2 mouse cellular contexts compared by ENCODE assay signal in the genomic region with DNA sequence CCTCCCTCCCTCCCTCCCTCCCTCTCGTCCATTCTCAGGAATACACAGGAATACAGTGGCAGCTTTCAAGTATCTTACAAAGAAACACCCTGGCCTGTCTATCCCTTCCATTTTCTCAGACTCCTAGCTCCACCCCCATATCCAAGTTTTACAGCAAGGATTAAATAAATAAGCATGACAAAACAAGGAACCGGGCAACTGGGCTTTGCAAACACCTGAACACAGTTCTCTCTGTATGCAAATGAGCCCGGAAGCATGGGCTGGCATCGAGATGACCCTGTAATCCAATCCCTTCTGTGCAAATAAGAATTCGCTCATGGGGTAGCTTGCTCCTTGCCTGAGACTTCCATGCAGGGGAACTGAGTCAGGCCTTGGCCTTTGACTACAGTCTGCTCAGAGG.
TF ChIP-seq lines count a peak whose summit lies in the region.

No protein-coding gene starts in this region.

TF ChIP-seq in ES-E14, 5 proteins besides CTCF, POLR2A, EP300 and RAD21 (continued from another document):
- TF ChIP-seq ZNF384 (IDR thresholded peaks at IDR 0.05; ENCODE audit: low read depth, low read length) = no peak
- TF ChIP-seq ZC3H11A (IDR thresholded peaks at IDR 0.05; ENCODE audit: borderline replicate concordance, low read depth, low read length) = no peak
- TF ChIP-seq MAFK (IDR thresholded peaks at IDR 0.05; ENCODE audit: insufficient read depth, low read depth, low read length) = no peak

TF ChIP-seq in myocyte, 11 proteins besides CTCF, POLR2A, EP300 and RAD21 (continued from another document):
- TF ChIP-seq MYOG (IDR thresholded peaks at IDR 0.05; ENCODE audit: control insufficient read depth in 1 of 3, insufficient read depth in 1 of 3, insufficient read length in 2 of 3, low read depth in 2 of 3) (no peak), TCF12 (IDR thresholded peaks at IDR 0.05; ENCODE audit: insufficient read depth, poor library complexity, severe bottlenecking) (no peak), USF1 (IDR thresholded peaks at IDR 0.05; ENCODE audit: low read depth) (no peak), SRF (IDR thresholded peaks at IDR 0.05; ENCODE audit: control insufficient read depth, insufficient read length, low read depth) (no peak), REST (IDR thresholded peaks at IDR 0.05; ENCODE audit: insufficient read depth, insufficient read length) (no peak), MYOD1 (IDR thresholded peaks at IDR 0.05; ENCODE audit: control insufficient read depth in 1 of 3, insufficient read length in 2 of 3, low read depth in 2 of 3) (no peak), CEBPB (IDR thresholded peaks at IDR 0.05; ENCODE audit: insufficient read depth, poor library complexity, severe bottlenecking) (no peak), MAX (IDR thresholded peaks at IDR 0.05; ENCODE audit: low read depth) (no peak), POLR2AphosphoS2 (IDR thresholded peaks at IDR 0.05; ENCODE audit: insufficient read length, low read depth) (no peak)
TF ChIP-seq in myocyte: peak in this region for 0.
